Mouse (Mus musculus): ENCODE results near the gene S1pr2. TPM values are rescaled to one million over a fixed set of nuclear protein-coding genes. Genes with fewer than 3 reads are reported as not detected.
"Not testable (repeated sequence)": the region's sequence is repeated elsewhere in the genome, so short reads cannot be mapped to it uniquely, and the experiment has no call there.

The S1pr2 gene
- polyA plus RNA-seq, 1 experiment from 2014 or later: 36.1 TPM

DNA sequence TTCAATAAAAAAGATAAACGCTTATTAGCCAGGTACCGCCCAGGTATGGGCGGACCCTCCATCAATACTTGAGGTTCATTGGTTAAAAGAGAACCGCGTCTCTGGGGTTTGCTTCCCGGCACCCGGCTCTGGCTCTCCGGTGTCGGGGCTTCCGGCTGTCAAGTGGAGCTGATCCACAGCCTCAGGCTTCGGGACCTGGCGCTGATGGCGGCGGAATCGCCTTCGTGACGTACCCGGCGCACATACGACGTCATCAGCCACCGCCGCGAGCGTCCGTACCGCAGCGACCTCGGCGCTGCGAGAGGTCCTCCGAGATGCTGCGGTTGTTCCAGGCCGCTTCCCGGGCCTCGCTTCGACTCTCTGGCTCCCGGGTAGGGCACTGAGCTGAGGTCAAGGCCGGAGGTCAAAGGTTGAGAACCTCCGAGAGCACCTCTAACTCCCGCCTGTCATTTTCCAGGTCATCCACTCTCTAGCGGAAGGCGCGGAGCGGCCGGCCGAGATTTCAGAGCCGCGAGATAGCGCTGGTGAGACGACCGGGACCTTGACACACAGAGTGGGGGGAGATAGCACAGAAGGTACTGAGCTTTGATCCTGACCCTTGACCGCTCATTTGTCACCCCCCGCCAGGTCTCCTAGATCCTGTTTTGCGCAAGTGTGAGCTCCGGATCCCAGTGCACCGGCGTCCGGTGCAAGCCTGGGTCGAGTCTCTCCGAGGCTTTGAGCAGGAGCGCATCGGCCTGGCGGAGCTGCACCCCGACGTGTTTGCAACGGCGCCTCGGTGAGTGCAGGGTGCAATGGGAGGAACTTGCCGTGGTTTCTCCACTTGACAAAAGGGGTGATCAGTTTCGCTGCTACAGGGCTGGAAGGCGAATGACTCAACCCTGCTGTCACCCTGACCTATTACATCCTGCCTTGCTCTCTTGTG, 26.3 kb upstream of the S1pr2 start, which contains the start of gene Mrpl4:
Gene Mrpl4, plus strand, starts transcription at position 112 of the 925 bp plus-strand sequence.
- Histone ChIP-seq H3K36me3 (ENCODE audit: control insufficient read depth, insufficient read depth, low read length) (peaks cover 26% of the 10 kb centered on the region), H3K9me3 (ENCODE audit: control insufficient read depth, low read length) (no peaks in the 10 kb centered on the region), H3K4me3 (ENCODE audit: low read length) (peak within 1 kb of the TSS; percentile 86), H3K27me3 (ENCODE audit: control insufficient read depth, insufficient read depth, low read length) (no peaks in the 10 kb centered on the region), H3K9ac (ENCODE audit: low read depth, low read length) (peak within 1 kb of the TSS; percentile 80), H3K4me1 (ENCODE audit: control insufficient read depth, insufficient read depth, low read length) (no peaks in the 10 kb centered on the region), H3K27ac (ENCODE audit: low read depth, low read length) (peak within 1 kb of the TSS; percentile 56; the same call in 1 of the 2 replicates), H3K4me2 (replicated peaks; ENCODE audit: low read depth, low read length) (peak within 1 kb of the TSS; percentile 84)
- ATAC-seq (ENCODE audit: low FRiP score, low TSS enrichment): peak; percentile 86
- WGBS: under 1% methylated on average over 72 of the region's 72 CpGs

DNA sequence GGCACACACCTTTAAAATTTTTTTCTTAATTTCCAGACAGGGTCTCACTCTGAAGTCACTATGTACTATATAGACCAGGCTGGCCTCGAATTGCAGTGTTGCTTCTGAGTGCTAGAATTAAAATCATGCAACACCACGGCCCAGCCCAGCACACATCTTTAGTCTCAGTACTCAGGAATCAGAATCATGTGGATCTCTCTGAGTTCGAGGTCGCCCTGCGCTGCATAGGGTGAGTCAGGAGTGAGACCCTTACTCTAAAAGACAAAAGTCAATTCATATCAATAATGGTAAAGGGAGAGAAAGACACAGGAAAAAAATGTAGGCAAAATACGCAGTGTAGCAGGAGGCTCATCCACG, 25.7 kb upstream of the S1pr2 start:
- Histone ChIP-seq H3K9me3 (ENCODE audit: control insufficient read depth, low read length) (no peaks in the 10 kb centered on the region), H3K27me3 (ENCODE audit: control insufficient read depth, insufficient read depth, low read length) (no peaks in the 10 kb centered on the region), H3K27ac (ENCODE audit: low read depth, low read length) (peak overlapping the region; percentile 56; the same call in 1 of the 2 replicates), H3K4me2 (replicated peaks; ENCODE audit: low read depth, low read length) (peak overlapping the region; percentile 84), H3K36me3 (ENCODE audit: control insufficient read depth, insufficient read depth, low read length) (peaks cover 19% of the 10 kb centered on the region), H3K9ac (ENCODE audit: low read depth, low read length) (peak overlapping the region; percentile 80), H3K4me3 (ENCODE audit: low read length) (peak overlapping the region; percentile 86), H3K4me1 (ENCODE audit: control insufficient read depth, insufficient read depth, low read length) (no peaks in the 10 kb centered on the region)
- peak; percentile 24; the same call in 1 of the 2 replicates for ATAC-seq (ENCODE audit: low FRiP score, low TSS enrichment)
- WGBS: 12% methylated on average over 7 of the region's 7 CpGs

DNA sequence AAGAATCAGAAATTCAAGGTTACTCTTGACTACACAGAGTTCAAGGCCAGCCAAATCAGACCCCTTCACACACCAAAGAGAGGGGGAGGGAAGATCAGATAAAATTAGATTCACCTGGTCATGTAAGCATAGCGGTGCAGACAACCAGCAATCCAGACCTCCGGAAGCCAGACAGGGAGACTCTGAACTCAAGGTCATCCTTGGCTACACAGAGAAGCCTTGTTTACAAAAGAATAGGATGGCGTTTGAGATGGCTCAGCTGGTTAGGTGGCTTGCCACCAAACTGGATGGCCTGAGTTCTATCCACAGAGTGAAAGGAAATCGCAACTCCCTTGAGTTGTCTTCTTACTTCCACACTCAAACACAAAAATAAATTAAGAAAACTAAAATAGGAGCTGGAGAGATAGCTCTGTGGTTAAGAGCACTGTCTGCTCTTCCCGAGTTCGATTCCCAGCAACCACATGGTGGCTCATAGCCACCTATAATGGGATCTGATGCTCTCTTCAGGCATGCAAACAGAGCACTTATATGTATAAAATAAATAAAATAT, 25.1 kb upstream of the S1pr2 start:
- Histone ChIP-seq H3K4me1 (ENCODE audit: control insufficient read depth, insufficient read depth, low read length) (no peaks in the 10 kb centered on the region), H3K9me3 (ENCODE audit: control insufficient read depth, low read length) (no peaks in the 10 kb centered on the region), H3K27ac (ENCODE audit: low read depth, low read length) (no peak overlapping the region), H3K9ac (ENCODE audit: low read depth, low read length) (no peak overlapping the region), H3K4me2 (replicated peaks; ENCODE audit: low read depth, low read length) (no peak overlapping the region; the same call in 1 of the 2 replicates), H3K4me3 (ENCODE audit: low read length) (no peak overlapping the region), H3K27me3 (ENCODE audit: control insufficient read depth, insufficient read depth, low read length) (no peaks in the 10 kb centered on the region), H3K36me3 (ENCODE audit: control insufficient read depth, insufficient read depth, low read length) (peaks cover 16% of the 10 kb centered on the region; the same call in 1 of the 2 replicates)
- WGBS: 53% methylated on average over 6 of the region's 6 CpGs
- no peak for ATAC-seq (ENCODE audit: low FRiP score, low TSS enrichment)

DNA sequence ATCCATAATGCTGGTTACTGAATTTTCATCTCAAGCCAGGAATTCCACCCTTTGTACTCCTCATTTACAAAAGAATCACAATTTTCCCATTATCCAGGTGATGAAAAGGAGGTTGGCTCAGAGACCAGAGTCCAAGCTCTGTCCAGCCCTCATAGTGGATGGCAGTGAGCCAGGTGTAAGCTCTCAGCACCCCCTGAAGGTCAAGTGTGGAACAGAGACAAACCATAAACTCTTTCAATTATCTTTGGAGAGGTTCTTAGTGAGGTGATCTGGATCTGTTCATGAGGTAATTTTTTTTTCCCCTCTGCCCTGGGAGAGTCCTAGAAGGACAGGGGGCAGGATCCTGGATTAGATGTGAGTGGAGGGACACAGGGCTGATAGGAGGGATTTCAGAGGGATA, 24.2 kb upstream of the S1pr2 start:
- Histone ChIP-seq H3K4me2 (replicated peaks; ENCODE audit: low read depth, low read length) (no peak overlapping the region), H3K27me3 (ENCODE audit: control insufficient read depth, insufficient read depth, low read length) (no peaks in the 10 kb centered on the region), H3K9ac (ENCODE audit: low read depth, low read length) (no peak overlapping the region), H3K4me3 (ENCODE audit: low read length) (no peak overlapping the region), H3K9me3 (ENCODE audit: control insufficient read depth, low read length) (no peaks in the 10 kb centered on the region), H3K27ac (ENCODE audit: low read depth, low read length) (no peak overlapping the region), H3K4me1 (ENCODE audit: control insufficient read depth, insufficient read depth, low read length) (no peaks in the 10 kb centered on the region), H3K36me3 (ENCODE audit: control insufficient read depth, insufficient read depth, low read length) (peaks cover 8% of the 10 kb centered on the region; the same call in 1 of the 2 replicates)
- no peak for ATAC-seq (ENCODE audit: low FRiP score, low TSS enrichment)

DNA sequence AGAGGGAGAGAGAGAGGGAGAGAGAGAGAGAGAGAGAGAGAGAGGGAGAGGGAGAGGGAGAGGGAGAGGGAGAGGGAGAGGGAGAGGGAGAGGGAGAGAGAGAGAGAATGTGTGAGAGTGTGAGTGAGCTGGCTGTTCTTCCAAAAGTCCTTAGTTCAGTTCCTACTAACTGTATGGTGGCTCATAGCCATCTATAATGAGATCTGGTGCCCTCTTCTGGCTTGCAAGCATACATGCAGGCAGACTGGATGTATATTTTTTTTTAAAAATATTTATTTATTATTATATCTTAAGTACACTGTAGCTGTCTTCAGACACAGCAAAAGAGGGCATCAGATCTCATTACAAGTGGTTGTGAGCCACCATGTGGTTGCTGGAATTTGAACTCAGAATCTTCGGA, 21.8 kb upstream of the S1pr2 start:
- not testable (repeated sequence) for H3K27me3 ChIP-seq (ENCODE audit: control insufficient read depth, insufficient read depth, low read length); H3K9ac ChIP-seq (ENCODE audit: low read depth, low read length); H3K36me3 ChIP-seq (ENCODE audit: control insufficient read depth, insufficient read depth, low read length); H3K4me2 ChIP-seq (replicated peaks; ENCODE audit: low read depth, low read length); H3K4me1 ChIP-seq (ENCODE audit: control insufficient read depth, insufficient read depth, low read length); H3K4me3 ChIP-seq (ENCODE audit: low read length); H3K27ac ChIP-seq (ENCODE audit: low read depth, low read length); ATAC-seq (ENCODE audit: low FRiP score, low TSS enrichment); H3K9me3 ChIP-seq (ENCODE audit: control insufficient read depth, low read length)
- WGBS: 71% methylated on average over 1 of the region's 1 CpGs

DNA sequence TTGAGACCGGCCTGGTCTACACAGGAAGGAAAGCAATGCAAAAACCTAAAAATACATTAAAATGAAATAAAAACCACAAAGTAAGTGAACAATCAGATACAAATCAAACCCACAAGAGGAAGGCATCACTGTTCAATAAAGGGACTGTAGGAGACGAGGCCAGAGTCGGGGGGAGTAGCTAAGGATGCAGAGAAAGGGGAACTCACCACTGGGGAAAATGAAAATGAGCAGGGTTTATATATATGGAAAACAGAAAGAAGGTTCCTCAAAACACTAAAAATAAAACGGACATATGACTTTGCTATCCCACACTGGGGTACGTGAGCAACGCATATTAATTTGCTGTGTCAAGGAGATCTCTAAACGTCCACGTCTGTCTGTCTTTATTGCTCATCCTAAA, 20.5 kb upstream of the S1pr2 start:
- no peaks in the 10 kb centered on the region for H3K27me3 ChIP-seq (ENCODE audit: control insufficient read depth, insufficient read depth, low read length)
- no peak for ATAC-seq (ENCODE audit: low FRiP score, low TSS enrichment)
- H3K9me3 ChIP-seq (ENCODE audit: control insufficient read depth, low read length): no peaks in the 10 kb centered on the region
- no peak overlapping the region for H3K4me2 ChIP-seq (replicated peaks; ENCODE audit: low read depth, low read length)
- H3K27ac ChIP-seq (ENCODE audit: low read depth, low read length): no peak overlapping the region
- no peaks in the 10 kb centered on the region for H3K4me1 ChIP-seq (ENCODE audit: control insufficient read depth, insufficient read depth, low read length)
- H3K9ac ChIP-seq (ENCODE audit: low read depth, low read length): no peak overlapping the region
- H3K4me3 ChIP-seq (ENCODE audit: low read length): no peak overlapping the region
- 89% methylated on average over 8 of the region's 8 CpGs for WGBS
- H3K36me3 ChIP-seq (ENCODE audit: control insufficient read depth, insufficient read depth, low read length): no peaks in the 10 kb centered on the region

DNA sequence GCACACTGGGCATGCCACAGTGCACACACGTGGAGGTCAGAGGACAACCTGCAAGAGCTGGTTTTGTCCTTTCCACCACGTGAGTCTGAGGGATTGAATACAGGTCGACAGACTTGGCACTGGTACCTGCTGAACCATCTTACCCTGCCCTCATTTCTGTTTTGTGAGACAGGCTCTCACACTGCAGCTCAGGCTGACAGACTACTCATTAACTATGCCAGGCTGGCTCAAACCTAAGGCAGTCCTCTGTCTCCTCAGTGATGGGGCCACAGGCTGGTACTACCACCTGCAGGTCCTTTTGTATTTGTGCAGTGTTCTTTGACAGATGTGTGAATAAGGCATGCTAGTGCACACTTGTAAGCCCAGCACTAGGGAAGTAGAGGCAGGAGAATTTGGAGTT, 18.5 kb upstream of the S1pr2 start:
- no peak overlapping the region for H3K27ac ChIP-seq (ENCODE audit: low read depth, low read length)
- H3K36me3 ChIP-seq (ENCODE audit: control insufficient read depth, insufficient read depth, low read length): no peaks in the 10 kb centered on the region
- WGBS: 66% methylated on average over 3 of the region's 3 CpGs
- no peaks in the 10 kb centered on the region for H3K27me3 ChIP-seq (ENCODE audit: control insufficient read depth, insufficient read depth, low read length)
- H3K4me3 ChIP-seq (ENCODE audit: low read length): no peak overlapping the region
- H3K9ac ChIP-seq (ENCODE audit: low read depth, low read length): no peak overlapping the region
- H3K9me3 ChIP-seq (ENCODE audit: control insufficient read depth, low read length): no peaks in the 10 kb centered on the region
- H3K4me1 ChIP-seq (ENCODE audit: control insufficient read depth, insufficient read depth, low read length): 0 out of 2 replicates have a peak, but pooled peaks cover 6% of the 10 kb centered on the region
- no peak for ATAC-seq (ENCODE audit: low FRiP score, low TSS enrichment)
- H3K4me2 ChIP-seq (replicated peaks; ENCODE audit: low read depth, low read length): no peak overlapping the region

DNA sequence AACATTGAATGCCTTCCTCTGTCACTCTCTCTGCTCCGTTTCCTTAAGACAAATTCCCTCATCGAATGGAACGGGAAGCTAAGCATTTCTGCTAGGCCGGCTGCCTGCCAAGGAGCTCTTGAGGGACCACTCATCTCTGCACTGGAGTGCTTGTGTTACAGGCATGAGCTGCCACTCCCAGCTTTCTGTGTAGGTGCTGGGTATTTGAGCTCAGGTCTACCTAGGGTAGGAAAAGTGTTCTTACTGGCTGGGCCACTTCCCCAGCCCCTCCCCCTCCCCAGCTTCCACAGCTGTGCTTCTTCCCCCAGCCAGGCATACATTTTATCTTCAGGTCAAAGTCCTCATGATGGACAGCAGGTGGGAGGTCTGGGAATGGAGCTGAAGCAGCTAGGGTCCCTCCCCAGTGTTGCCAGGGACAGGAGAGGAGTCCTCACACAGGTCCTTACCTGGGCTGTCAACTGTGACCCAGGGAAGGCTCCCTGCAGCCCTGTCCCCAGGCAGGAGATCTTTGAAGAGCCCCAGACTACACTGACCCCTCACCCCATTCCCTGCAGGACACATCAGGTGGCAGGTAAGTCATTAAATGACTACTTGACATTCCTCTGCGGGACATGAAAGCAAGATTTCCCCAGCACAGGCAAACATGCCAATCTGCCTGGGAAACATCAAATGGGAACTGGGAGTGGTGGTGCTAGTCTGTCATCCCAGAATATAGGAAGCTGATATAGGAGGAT, 16.8 kb upstream of the S1pr2 start:
- WGBS: 59% methylated on average over 5 of the region's 5 CpGs
- no peak overlapping the region; the same call in 1 of the 2 replicates for H3K9ac ChIP-seq (ENCODE audit: low read depth, low read length)
- no peak overlapping the region for H3K4me3 ChIP-seq (ENCODE audit: low read length)
- no peaks in the 10 kb centered on the region; the same call in 1 of the 2 replicates for H3K27me3 ChIP-seq (ENCODE audit: control insufficient read depth, insufficient read depth, low read length)
- ATAC-seq (ENCODE audit: low FRiP score, low TSS enrichment): 0 out of 2 replicates have a peak, but pooled peaks have one; percentile 21
- no peak overlapping the region for H3K27ac ChIP-seq (ENCODE audit: low read depth, low read length)
- no peak overlapping the region for H3K4me2 ChIP-seq (replicated peaks; ENCODE audit: low read depth, low read length)
- H3K36me3 ChIP-seq (ENCODE audit: control insufficient read depth, insufficient read depth, low read length): no peaks in the 10 kb centered on the region
- H3K9me3 ChIP-seq (ENCODE audit: control insufficient read depth, low read length): no peaks in the 10 kb centered on the region
- H3K4me1 ChIP-seq (ENCODE audit: control insufficient read depth, insufficient read depth, low read length): 0 out of 2 replicates have a peak, but pooled peaks cover 6% of the 10 kb centered on the region

Data from kidney, embryonic 14.5 days (tissue).